Mouse (Mus musculus) E14TG2a.4 (cell line): ENCODE measurements around the gene Trex1.

Source experiments
- H3K27me3 ChIP-seq: 2 replicates; pipeline ENCODE4 v1.6.1; 2014; ENCODE audit warnings: low read length, control low read depth; ENCODE audit not compliant: insufficient read depth
- H3K36me3 ChIP-seq: 2 replicates; pipeline ENCODE4 v1.6.1; 2014; ENCODE audit warnings: low read length, control low read depth; ENCODE audit not compliant: insufficient read depth
- H3K4me1 ChIP-seq: replicated peaks from 2 replicates; pipeline ENCODE4 v1.6.1; 2014; ENCODE audit warnings: low read depth, low read length, control low read depth
- H3K4me3 ChIP-seq: replicated peaks from 2 replicates; pipeline ENCODE4 v1.5.1; 2014; ENCODE audit warnings: mild to moderate bottlenecking, low read length
- H3K9me3 ChIP-seq: 2 replicates; pipeline ENCODE4 v1.6.1; 2014; ENCODE audit warnings: low read length, control low read depth
- CTCF ChIP-seq: conservative IDR thresholded peaks from 2 replicates; pipeline ENCODE4 v1.5.1; 2014; ENCODE audit warnings: low read length
- NANOG ChIP-seq: IDR thresholded peaks from 2 replicates; pipeline ENCODE4 v1.6.1; 2014; ENCODE audit warnings: borderline replicate concordance, low read length, mixed read lengths
- POU5F1 ChIP-seq: IDR thresholded peaks from 2 replicates; pipeline ENCODE4 v1.6.1; 2014; ENCODE audit warnings: low read length, borderline replicate concordance

Gene Trex1

GRCm38 (mm10) chr9:109093786-109094552, 34.4 kb upstream of the Trex1 start:
- peak overlapping the region; percentile 87 for H3K4me3 ChIP-seq
- TF ChIP-seq CTCF, result no peak
- no peak for TF ChIP-seq NANOG
- no peak for TF ChIP-seq POU5F1
- H3K9me3 ChIP-seq, result no peaks in the 10 kb centered on the region
- H3K27me3 ChIP-seq, result no peaks in the 10 kb centered on the region
- peaks cover 33% of the 10 kb centered on the region for H3K36me3 ChIP-seq
- peaks cover 85% of the 10 kb centered on the region for H3K4me1 ChIP-seq

DNA sequence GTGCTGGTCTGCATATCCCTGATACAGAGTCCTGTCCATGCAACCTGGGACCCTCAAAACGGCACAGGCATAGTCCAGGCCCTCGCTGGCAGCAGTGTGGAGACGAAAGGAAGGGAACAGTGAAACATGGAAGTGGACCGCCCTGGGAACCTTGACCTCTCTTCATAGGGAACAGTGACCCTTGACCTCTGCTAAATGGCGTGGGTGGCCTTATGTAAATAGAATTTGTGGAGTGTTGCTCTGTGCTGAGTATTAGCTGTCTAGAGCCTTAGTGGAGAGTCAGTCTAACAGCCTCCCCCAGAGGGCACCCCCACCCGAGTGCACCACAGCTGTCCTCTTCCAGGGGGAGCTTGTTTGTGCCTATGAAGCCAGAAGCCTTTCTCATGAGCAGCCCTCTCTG, 33.3 kb upstream of the Trex1 start:
- no peaks in the 10 kb centered on the region for H3K9me3 ChIP-seq

GRCm38 (mm10) chr9:109091802-109092201, 32.3 kb upstream of the Trex1 start:
- Histone ChIP-seq H3K9me3 (no peaks in the 10 kb centered on the region), H3K27me3 (no peaks in the 10 kb centered on the region), H3K4me1 (peaks cover 83% of the 10 kb centered on the region), H3K36me3 (peaks cover 36% of the 10 kb centered on the region), H3K4me3 (no peak overlapping the region)
- no peak for TF ChIP-seq NANOG
- no peak for TF ChIP-seq CTCF
- no peak for TF ChIP-seq POU5F1

More for the DNA sequence above, 33.3 kb upstream of the Trex1 start:
- peaks cover 82% of the 10 kb centered on the region for H3K4me1 ChIP-seq
- H3K4me3 ChIP-seq, result no peak overlapping the region
- TF ChIP-seq NANOG (no peak), CTCF (no peak), POU5F1 (no peak)
- H3K36me3 ChIP-seq, result peaks cover 36% of the 10 kb centered on the region
- no peaks in the 10 kb centered on the region for H3K27me3 ChIP-seq

DNA sequence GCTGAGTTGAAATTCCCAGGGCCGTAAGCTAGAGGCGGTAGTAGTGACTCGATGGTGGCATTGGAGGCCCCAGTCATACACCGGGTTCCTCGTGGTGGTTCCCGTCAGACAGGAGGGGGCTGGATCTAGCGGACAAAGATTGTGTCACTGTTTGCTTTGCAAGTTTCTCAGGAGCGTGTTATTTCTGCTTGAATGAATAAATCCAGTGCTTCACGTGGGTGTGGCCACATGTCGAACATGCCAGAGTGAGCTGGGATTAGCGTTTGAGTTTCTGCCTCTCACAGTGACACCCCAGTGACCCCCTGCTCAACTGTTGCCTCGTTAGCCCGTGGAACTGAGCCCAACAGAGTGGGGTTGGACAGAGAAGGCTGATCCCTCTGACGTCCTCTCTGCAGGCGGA, 30.9 kb upstream of the Trex1 start:
- Histone ChIP-seq H3K4me1 (peaks cover 85% of the 10 kb centered on the region), H3K36me3 (peaks cover 36% of the 10 kb centered on the region), H3K27me3 (no peaks in the 10 kb centered on the region), H3K9me3 (no peaks in the 10 kb centered on the region), H3K4me3 (0 out of 2 replicates have a peak overlapping the region, but pooled peaks have one; percentile 45)
- TF ChIP-seq NANOG (no peak), POU5F1 (no peak), CTCF (no peak)

DNA sequence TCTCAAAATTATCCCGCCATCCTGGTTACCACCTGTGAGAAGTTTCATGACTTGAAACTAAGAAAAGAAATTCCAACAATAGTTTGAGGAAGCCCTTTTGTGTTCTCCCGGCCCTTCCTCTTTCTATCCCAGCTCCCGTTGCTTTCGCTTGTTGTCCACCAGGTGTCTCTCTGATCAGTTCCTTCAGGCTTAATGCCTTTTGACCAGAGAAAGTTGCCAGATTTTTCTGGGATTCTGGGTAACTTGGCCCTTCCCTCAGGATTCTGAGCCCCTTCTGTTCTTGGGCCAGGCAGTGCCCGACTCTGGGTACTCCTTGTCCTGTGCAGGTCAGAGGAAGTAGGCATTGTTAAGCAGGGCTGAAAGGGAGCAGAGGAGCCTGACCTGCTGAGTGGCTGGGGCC, 28.5 kb upstream of the Trex1 start:
- no peak for TF ChIP-seq POU5F1
- peak; percentile 62 for TF ChIP-seq CTCF
- TF ChIP-seq NANOG, result no peak
- H3K4me1 ChIP-seq, result peaks cover 81% of the 10 kb centered on the region
- H3K36me3 ChIP-seq, result peaks cover 36% of the 10 kb centered on the region
- H3K4me3 ChIP-seq, result no peak overlapping the region
- H3K9me3 ChIP-seq, result no peaks in the 10 kb centered on the region
- H3K27me3 ChIP-seq, result no peaks in the 10 kb centered on the region

DNA sequence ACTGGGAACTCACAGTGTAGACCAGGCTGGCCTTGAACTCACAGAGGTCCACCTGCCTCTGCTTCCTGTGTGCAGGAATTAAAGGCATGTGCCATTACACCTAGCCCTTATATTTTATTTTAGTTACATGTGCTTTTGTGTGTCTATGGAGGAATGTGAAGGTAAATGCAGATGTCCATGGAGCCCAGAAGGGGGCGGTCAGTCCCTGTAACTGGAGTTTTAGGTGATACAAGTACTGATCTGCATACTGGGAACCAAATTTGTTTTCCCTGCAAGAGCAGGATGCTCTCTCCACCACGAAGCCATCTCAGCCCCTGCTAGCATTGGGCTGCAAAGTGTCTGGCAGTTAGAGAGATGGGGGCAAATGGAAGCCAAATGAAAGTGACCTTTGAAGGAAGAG, 25.4 kb upstream of the Trex1 start:
- H3K4me1 ChIP-seq, result peaks cover 72% of the 10 kb centered on the region
- no peaks in the 10 kb centered on the region for H3K9me3 ChIP-seq
- no peak for TF ChIP-seq POU5F1
- TF ChIP-seq CTCF, result peak; percentile 42
- H3K27me3 ChIP-seq, result no peaks in the 10 kb centered on the region
- H3K4me3 ChIP-seq, result no peak overlapping the region
- H3K36me3 ChIP-seq, result peaks cover 22% of the 10 kb centered on the region

GRCm38 (mm10) chr9:109082124-109082800, 22.7 kb upstream of the Trex1 start, which contains the start of the genes Ccdc51 and Tma7:
Ccdc51 (plus strand) TSS chr9:109082493.
Tma7 (minus strand) TSS chr9:109082587.
- peaks cover 30% of the 10 kb centered on the region for H3K36me3 ChIP-seq
- TF ChIP-seq POU5F1, result no peak
- TF ChIP-seq CTCF, result no peak
- peak; percentile 53 for TF ChIP-seq NANOG
- H3K27me3 ChIP-seq, result no peaks in the 10 kb centered on the region
- no peaks in the 10 kb centered on the region for H3K9me3 ChIP-seq
- peaks cover 50% of the 10 kb centered on the region for H3K4me1 ChIP-seq
- peak within 1 kb of the TSS; percentile 89 for H3K4me3 ChIP-seq

DNA sequence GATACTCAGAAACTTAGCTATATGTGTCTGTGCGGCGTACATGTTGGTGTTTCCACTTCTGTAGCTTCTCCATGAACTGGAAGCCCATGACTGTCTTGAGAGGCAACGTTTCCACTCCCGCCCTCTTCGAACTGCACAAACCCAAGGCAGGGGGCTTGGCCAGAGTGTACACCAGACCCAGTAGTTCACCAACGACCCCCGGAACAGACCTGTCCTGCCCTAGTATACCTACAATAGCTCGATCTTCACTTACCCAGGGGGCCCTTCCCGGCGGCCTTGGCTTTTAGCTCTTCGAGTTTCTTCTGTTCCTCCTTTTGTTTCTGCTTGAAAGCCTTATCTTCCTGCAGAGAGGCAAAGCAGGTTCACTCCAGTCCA, 22.2 kb upstream of the Trex1 start:
- Histone ChIP-seq H3K27me3 (no peaks in the 10 kb centered on the region), H3K4me3 (peak overlapping the region; percentile 89), H3K4me1 (peaks cover 46% of the 10 kb centered on the region), H3K36me3 (peaks cover 30% of the 10 kb centered on the region), H3K9me3 (no peaks in the 10 kb centered on the region)
- TF ChIP-seq CTCF (no peak), POU5F1 (no peak), NANOG (no peak)
